Mouse (Mus musculus) cerebellum, adult (tissue): Measurements from ENCODE around the gene Gm10447.

Experiments
- ATAC-seq: cut with Nextera tagmentation; 2 replicates; pipeline ENCODE4 v1.9.2; 2017; ENCODE audit warnings: mild to moderate bottlenecking, moderate library complexity, mixed read lengths; ENCODE audit not compliant: insufficient number of reproducible peaks, low FRiP score, low TSS enrichment

The Gm10447 gene

GRCm38 (mm10) chr11:53411738-53412137 lies 45.2 kb downstream of the Gm10447 start:
- no peak for ATAC-seq
